Mouse (Mus musculus) bone marrow, adult 2 months (tissue): ENCODE results near the gene Ndufb2. TPM values are rescaled to one million over a fixed set of nuclear protein-coding genes. Genes with fewer than 3 reads are reported as not detected.

ENCODE experiments used
- H3K27ac ChIP-seq: fragments of 200-500 bp; 2 replicates; pipeline ENCODE4 v1.5.1; 2012; ENCODE audit warnings: low read depth, mild to moderate bottlenecking, control low read depth, inconsistent platforms, low read length; ENCODE audit not compliant: control insufficient read depth, poor library complexity, insufficient read depth
- H3K4me1 ChIP-seq: fragments of 200-500 bp; 2 replicates; pipeline ENCODE4 v1.6.1; 2011; ENCODE audit warnings: low read length; ENCODE audit not compliant: control insufficient read depth, insufficient read depth
- H3K4me3 ChIP-seq: fragments of 200-500 bp; replicated peaks from 2 replicates; pipeline ENCODE3; 2011; ENCODE audit warnings: mild to moderate bottlenecking, low read depth, low read length, control low read depth; ENCODE audit not compliant: control insufficient read depth
- CTCF ChIP-seq: fragments of 200-500 bp; IDR thresholded peaks from 2 replicates; pipeline ENCODE4 v1.5.1; 2011; ENCODE audit warnings: low read length, control low read depth; ENCODE audit not compliant: control insufficient read depth, insufficient read depth
- POLR2A ChIP-seq: fragments of 200-500 bp; IDR thresholded peaks from 2 replicates; pipeline ENCODE4 v1.6.1; 2011; ENCODE audit warnings: low read depth, mild to moderate bottlenecking, control low read depth, low read length, borderline replicate concordance; ENCODE audit not compliant: control insufficient read depth
- WGBS: fragments of 180-500 bp; shearing (Covaris S2); methylation state at CpG from one replicate; pipeline ENCODE4 v1.1.7; 2018; 5-methylcytosine and 5-hydroxymethylcytosine counted together
- polyA plus RNA-seq: library from polyadenylated mRNA; stranded (reverse); fragments of >200 nt; gene quantifications from 2 replicates; pipeline ENCODE4 v1.2.4, GENCODE M21; 2011; ENCODE audit warnings: low replicate concordance; ENCODE audit not compliant: missing spikeins, insufficient read depth, insufficient read length

The Ndufb2 gene
- polyA plus RNA-seq, 1 experiment: 66.7 TPM

DNA sequence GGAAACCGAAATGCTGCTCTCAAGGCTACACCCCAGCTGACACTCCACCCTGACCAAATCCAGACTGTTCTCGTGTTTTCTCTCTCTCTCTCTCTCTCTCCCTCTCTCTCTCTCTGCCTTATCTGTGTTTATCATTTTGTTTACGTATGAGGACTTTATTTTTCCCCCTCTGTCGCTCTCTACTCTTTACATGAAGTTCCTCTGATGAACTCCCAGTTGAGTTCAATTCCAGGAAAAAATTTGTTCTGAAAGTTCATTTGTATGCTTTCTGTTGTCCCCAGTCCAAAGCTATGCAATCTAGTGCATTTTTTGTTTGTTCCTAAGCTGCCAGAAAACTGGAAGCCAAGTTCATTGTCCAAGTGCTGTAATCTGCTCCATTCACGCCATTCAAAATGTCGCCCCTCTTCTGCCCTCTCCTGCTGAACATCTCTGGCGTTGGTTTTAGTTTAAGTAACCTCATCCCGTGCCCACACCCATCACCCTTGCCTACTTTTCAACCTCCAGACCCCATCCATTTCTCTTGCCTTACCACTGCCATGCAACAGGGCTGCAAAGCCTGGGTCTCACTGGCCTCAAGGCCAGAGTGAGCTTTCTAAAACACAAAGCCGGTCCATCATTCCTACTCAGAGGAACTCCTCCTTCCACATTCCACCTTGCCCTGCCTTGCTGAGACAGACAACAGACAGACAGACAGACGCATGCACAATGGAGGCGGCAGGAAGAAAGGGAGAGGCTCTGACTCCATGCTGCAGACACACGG lies 37.3 kb upstream of the Ndufb2 start:
- Histone ChIP-seq H3K4me1 (no peaks in the 10 kb centered on the region; the same call in 1 of the 2 replicates), H3K27ac (no peak overlapping the region), H3K4me3 (no peak overlapping the region)
- TF ChIP-seq CTCF (no peak), POLR2A (no peak)
- 72% methylated on average over 12 of the region's 12 CpGs for WGBS

DNA sequence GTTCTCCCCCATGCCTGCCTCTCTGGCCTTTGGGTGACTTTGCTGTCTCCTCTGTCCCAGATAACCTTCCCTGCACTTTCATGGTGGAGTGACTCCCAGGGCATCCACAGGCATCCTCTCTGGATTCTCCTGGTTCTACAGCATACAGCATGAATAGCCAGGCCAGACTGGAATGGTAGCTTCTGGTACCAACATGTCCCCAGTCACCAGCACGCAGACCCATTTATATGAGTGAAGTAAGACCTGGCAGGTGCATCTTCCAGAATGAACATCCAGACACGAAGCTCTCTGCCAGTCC lies 36.8 kb upstream of the Ndufb2 start:
- H3K4me1 ChIP-seq: no peaks in the 10 kb centered on the region; the same call in 1 of the 2 replicates
- 77% methylated on average over 2 of the region's 2 CpGs for WGBS
- H3K27ac ChIP-seq: no peak overlapping the region
- no peak for TF ChIP-seq POLR2A
- no peak for TF ChIP-seq CTCF
- H3K4me3 ChIP-seq: no peak overlapping the region

- Histone ChIP-seq H3K4me3 (peak overlapping the region; percentile 39), H3K27ac (peak overlapping the region; percentile 25; the same call in 1 of the 2 replicates), H3K4me1 (no peaks in the 10 kb centered on the region; the same call in 1 of the 2 replicates)
- TF ChIP-seq POLR2A (no peak), CTCF (no peak)
- WGBS: under 1% methylated on average over 53 of the region's 54 CpGs
Observed at GRCm38 (mm10) chr6:39556900-39557659, 35.3 kb upstream of the Ndufb2 start.

DNA sequence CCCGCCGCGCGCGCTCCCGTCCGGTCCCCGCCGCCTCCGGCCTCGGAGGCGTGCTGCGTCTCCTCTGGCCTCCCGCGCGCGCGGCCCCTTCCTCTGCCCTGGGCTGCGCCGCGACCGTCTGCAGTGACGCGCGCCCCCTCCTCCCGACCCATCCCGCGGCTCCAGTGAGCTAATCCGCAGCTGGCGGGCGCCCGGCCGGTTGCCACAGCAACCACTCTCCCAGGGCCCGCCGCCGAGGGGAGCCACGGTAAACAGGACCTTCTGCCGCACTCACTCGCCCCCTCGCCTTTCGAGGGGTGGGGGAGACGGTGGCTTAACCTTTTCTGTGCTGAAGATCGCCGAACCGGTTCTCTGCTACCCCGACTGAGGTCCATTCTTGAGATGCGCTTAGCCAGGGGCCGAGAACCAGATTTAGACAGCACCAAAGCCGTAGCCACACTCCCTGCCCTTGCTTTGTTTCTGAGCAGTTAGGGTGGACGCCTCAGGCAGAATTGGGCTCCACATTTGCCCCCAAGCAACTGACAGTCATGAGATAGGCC lies 34.6 kb upstream of the Ndufb2 start, which contains the start of gene Dennd2a:
Gene Dennd2a, minus strand, starts transcription at position 145 of the 539 bp plus-strand sequence.
- Histone ChIP-seq H3K27ac (peak within 1 kb of the TSS; percentile 25; the same call in 1 of the 2 replicates), H3K4me1 (no peaks in the 10 kb centered on the region; the same call in 1 of the 2 replicates), H3K4me3 (peak within 1 kb of the TSS; percentile 39)
- WGBS: 5% methylated on average over 50 of the region's 50 CpGs
- no peak for TF ChIP-seq POLR2A
- TF ChIP-seq CTCF: no peak

- Histone ChIP-seq H3K27ac (no peak overlapping the region), H3K4me1 (no peaks in the 10 kb centered on the region; the same call in 1 of the 2 replicates), H3K4me3 (no peak overlapping the region)
- TF ChIP-seq POLR2A (no peak), CTCF (no peak)
- WGBS: 77% methylated on average over 6 of the region's 6 CpGs
Observed at GRCm38 (mm10) chr6:39559276-39559939, 33.0 kb upstream of the Ndufb2 start.

DNA sequence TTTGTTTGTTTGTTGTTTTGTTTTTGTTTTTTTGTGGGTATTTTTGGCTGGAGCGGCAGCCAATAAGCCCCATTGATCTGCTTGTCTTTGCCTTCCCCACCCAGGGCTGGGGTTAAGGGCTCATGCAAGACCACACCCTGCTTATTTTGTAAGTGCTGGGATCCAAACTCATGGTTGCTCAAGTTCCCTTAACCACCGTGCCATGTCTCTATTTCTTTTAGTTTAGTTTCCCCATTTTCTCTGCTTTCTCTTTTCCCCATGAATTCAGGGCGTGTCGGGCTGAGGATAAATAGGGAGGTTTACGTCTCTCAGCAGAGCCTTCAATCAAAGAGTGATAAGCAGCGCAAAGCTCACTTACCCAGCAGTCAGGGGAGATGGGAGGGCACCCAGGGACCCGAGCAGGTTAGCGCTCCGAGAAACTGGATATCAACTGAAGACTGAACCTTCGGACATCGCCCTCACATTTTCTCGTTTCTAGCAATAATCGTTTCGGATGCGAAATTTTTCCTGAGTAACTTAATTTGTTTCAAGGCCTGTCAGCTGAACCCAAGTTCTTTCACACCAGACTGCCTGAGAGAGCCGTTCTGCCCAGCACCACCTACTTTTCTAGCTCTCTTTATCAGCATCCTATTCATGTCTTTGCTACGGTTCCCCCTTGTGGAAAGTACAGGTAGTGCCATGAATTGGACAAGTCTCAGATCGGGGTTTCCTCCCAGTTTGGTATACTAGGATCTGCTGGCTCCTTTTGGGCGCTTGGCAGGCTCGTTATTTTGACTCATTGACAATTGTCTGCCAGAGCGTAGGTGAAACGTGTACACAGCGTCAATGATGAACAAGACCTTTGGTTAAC lies 30.0 kb upstream of the Ndufb2 start:
- WGBS: 20% methylated on average over 23 of the region's 23 CpGs
- H3K4me1 ChIP-seq: no peaks in the 10 kb centered on the region; the same call in 1 of the 2 replicates
- H3K27ac ChIP-seq: peak overlapping the region; percentile 71
- TF ChIP-seq POLR2A (no peak), CTCF (peak; percentile 39; the same call in 1 of the 2 replicates)
- H3K4me3 ChIP-seq: peak overlapping the region; percentile 60

DNA sequence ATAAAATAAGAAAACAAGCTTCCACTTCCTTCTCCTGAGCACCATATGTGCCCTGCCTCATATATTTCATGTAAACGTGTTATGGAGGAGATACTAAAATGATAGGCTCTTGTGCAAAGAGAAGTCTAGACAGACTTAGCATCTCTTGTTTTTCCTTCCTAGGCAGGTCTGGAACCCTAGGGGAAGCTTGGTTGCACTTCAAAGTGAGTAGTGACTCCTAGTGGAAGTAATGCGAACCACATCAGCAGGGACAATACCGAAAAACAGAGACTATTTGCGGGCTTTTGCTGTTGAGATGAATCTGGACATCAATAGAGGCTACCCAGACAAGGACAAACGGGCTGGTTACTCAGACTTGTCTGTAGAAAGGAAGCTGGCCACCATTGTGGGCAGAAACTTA lies 24.8 kb upstream of the Ndufb2 start:
- no peak overlapping the region for H3K27ac ChIP-seq
- H3K4me1 ChIP-seq: no peaks in the 10 kb centered on the region; the same call in 1 of the 2 replicates
- WGBS: 12% methylated on average over 5 of the region's 5 CpGs
- TF ChIP-seq POLR2A (no peak), CTCF (0 out of 2 replicates have a peak, but pooled peaks have one; percentile 17)
- no peak overlapping the region for H3K4me3 ChIP-seq
